Mouse (Mus musculus) myocyte (in vitro differentiated cells): ENCODE results near the gene Tmem232. TPM values are rescaled to one million over a fixed set of nuclear protein-coding genes. Genes with fewer than 3 reads are reported as not detected.
A peak's percentile ranks its signal among the peaks of the same experiment; 100 is the strongest.

Source experiments
- H3K27me3 ChIP-seq: one replicate; pipeline ENCODE4 v1.6.1; 2011; ENCODE audit not compliant: control insufficient read depth, insufficient read depth, insufficient read length
- H3K36me3 ChIP-seq: one replicate; pipeline ENCODE4 v1.6.1; 2011; ENCODE audit not compliant: control insufficient read depth, insufficient read depth
- H3K4me2 ChIP-seq: one replicate; pipeline ENCODE4 v1.6.1; 2011; ENCODE audit warnings: low read depth, control low read depth
- H3K4me3 ChIP-seq: one replicate; pipeline ENCODE4 v1.5.1; 2011; ENCODE audit warnings: mild to moderate bottlenecking, control low read depth, moderate library complexity
- H3K79me2 ChIP-seq: one replicate; pipeline ENCODE4 v1.6.1; 2011; ENCODE audit not compliant: control insufficient read depth, insufficient read depth
- H3ac ChIP-seq: one replicate; pipeline ENCODE4 v1.6.1; 2011; ENCODE audit not compliant: control insufficient read depth, insufficient read length
- CEBPB ChIP-seq: IDR thresholded peaks from 2 replicates; pipeline ENCODE4 v1.6.1; 2011; ENCODE audit warnings: mild to moderate bottlenecking, moderate library complexity; ENCODE audit not compliant: poor library complexity, insufficient read depth, severe bottlenecking
- E2F4 ChIP-seq: IDR thresholded peaks from one replicate; pipeline ENCODE4 v1.6.1; 2011; ENCODE audit warnings: mild to moderate bottlenecking, control low read depth, moderate library complexity; ENCODE audit not compliant: insufficient read depth
- MAX ChIP-seq: IDR thresholded peaks from one replicate; pipeline ENCODE4 v1.6.1; 2011; ENCODE audit warnings: low read depth, mild to moderate bottlenecking, control low read depth
- MYOD1 ChIP-seq, 3 experiments: IDR thresholded peaks; one replicate each; pipeline ENCODE4 v1.6.1; 2011; ENCODE audit warnings: control low read depth in 2 of 3, low read depth in 2 of 3, mild to moderate bottlenecking in 2 of 3, moderate library complexity in 1 of 3; ENCODE audit not compliant: insufficient read length in 2 of 3, control insufficient read depth in 1 of 3
- MYOG ChIP-seq, 3 experiments: IDR thresholded peaks; one replicate each; pipeline ENCODE4 v1.6.1; 2011; ENCODE audit warnings: control low read depth in 2 of 3, low read depth in 2 of 3, mild to moderate bottlenecking in 2 of 3; ENCODE audit not compliant: insufficient read length in 2 of 3, control insufficient read depth in 1 of 3, insufficient read depth in 1 of 3
- POLR2A ChIP-seq: IDR thresholded peaks from one replicate; pipeline ENCODE4 v1.6.1; 2011; ENCODE audit warnings: low read depth, mild to moderate bottlenecking, control low read depth, moderate library complexity; ENCODE audit not compliant: insufficient read length
- POLR2AphosphoS2 ChIP-seq: IDR thresholded peaks from one replicate; pipeline ENCODE4 v1.6.1; 2011; ENCODE audit warnings: low read depth, control low read depth; ENCODE audit not compliant: insufficient read length
- REST ChIP-seq: IDR thresholded peaks from one replicate; pipeline ENCODE4 v1.6.1; 2011; ENCODE audit warnings: mild to moderate bottlenecking, control low read depth, moderate library complexity; ENCODE audit not compliant: insufficient read depth, insufficient read length
- SRF ChIP-seq: IDR thresholded peaks from one replicate; pipeline ENCODE4 v1.6.1; 2011; ENCODE audit warnings: low read depth; ENCODE audit not compliant: control insufficient read depth, insufficient read length
- TCF12 ChIP-seq: IDR thresholded peaks from one replicate; pipeline ENCODE4 v1.6.1; 2011; ENCODE audit warnings: mild to moderate bottlenecking, control low read depth; ENCODE audit not compliant: poor library complexity, insufficient read depth, severe bottlenecking
- TCF3 ChIP-seq: IDR thresholded peaks from one replicate; pipeline ENCODE4 v1.6.1; 2011; ENCODE audit warnings: low read depth, control low read depth; ENCODE audit not compliant: insufficient read length
- USF1 ChIP-seq: IDR thresholded peaks from one replicate; pipeline ENCODE4 v1.6.1; 2011; ENCODE audit warnings: low read depth, mild to moderate bottlenecking, control low read depth, moderate library complexity
- polyA plus RNA-seq: library from polyadenylated mRNA; unstranded; fragments of >200 nt; fragmentation: generic; extraction: Trizol; gene quantifications from one replicate; pipeline ENCODE4 v1.2.1, GENCODE M21; 2012; ENCODE audit warnings: missing spikeins

Gene Tmem232
- polyA plus RNA-seq, 1 experiment, result not detected

DNA sequence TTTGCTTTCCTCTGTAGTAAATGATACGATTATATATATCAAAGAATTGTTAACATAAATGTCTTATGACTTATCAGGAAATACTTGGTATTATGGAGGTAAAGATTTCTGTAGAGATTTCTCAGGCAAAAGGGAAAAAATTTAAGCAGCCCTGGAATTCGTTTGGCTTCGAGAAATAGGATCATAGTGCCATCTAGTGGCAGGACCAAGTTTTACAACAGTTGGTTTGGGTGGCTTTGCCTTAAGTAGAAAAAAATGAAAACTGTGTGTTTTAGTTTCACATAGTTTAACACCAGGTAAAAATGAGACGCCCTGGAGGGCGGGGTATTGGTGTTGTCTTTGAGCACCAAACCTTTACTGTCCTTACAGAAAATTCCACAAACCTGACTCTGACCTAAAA, 22.2 kb upstream of the Tmem232 start:
- Histone ChIP-seq H3K4me2 (peak overlapping the region; percentile 57), H3ac (no peak overlapping the region), H3K27me3 (no peaks in the 10 kb centered on the region), H3K36me3 (no peaks in the 10 kb centered on the region), H3K79me2 (no peaks in the 10 kb centered on the region), H3K4me3 (no peak overlapping the region)
- TF ChIP-seq TCF12, result no peak
- no peak for TF ChIP-seq MYOD1 (IDR thresholded peaks at IDR 0.05; ENCODE audit: control insufficient read depth in 1 of 3, insufficient read length in 2 of 3, low read depth in 2 of 3)
- TF ChIP-seq TCF3, result no peak
- TF ChIP-seq SRF, result no peak

DNA sequence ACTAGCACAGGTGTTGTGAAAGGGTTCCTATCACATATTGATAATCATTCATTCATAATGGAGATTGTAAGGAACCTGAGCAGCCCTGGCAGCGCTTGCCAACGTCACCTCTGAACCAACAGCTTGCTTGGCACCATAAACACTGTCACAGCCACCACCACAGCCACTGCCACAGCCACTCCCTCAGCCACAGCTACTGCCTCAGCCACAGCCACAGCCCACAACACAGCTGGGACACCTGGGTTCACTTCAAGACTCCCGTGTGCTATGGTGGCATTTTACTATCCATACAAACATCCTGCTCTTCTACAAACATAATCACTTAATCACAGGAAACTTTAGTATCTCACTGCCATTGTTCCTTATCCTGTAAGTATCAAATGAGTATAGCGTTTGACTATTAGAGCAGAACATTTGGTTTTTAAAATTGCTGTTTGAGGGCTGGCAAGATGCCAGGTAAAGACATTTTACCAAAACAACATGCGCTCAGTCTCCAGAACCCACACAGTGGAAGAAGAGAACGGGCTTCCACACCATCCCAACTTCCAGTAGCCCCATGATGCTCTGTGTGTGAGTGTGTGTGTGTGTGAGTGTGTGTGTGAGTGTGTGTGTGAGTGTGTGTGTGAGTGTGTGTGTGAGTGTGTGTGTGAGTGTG, 20.9 kb upstream of the Tmem232 start:
- no peak overlapping the region for H3K4me2 ChIP-seq
- no peak overlapping the region for H3ac ChIP-seq
- H3K27me3 ChIP-seq, result no peaks in the 10 kb centered on the region
- no peak overlapping the region for H3K4me3 ChIP-seq
- TF ChIP-seq CEBPB (no peak), TCF12 (no peak), MYOG (IDR thresholded peaks at IDR 0.05; ENCODE audit: control insufficient read depth in 1 of 3, insufficient read depth in 1 of 3, insufficient read length in 2 of 3, low read depth in 2 of 3) (peak in 2 of 3 experiments; percentile 40 to 80)
- H3K36me3 ChIP-seq, result no peaks in the 10 kb centered on the region
- no peaks in the 10 kb centered on the region for H3K79me2 ChIP-seq

DNA sequence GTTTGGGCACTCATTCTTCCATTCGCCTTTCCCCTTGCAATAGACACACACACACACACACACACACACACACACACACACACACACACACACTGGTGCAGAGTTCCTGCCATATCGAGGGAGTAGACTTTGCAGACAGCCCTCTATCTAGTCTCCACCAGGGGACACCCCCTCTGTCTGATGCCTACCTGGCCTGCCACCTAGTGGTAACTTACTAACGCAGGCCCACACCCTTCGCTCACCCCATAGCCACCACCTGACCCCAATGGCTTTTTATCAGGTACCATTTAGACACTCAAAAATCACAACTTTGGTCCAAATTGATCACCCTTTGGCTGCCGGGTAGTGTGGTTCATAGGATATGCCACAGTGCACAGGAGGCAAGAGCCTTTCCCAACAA, 18.7 kb upstream of the Tmem232 start:
- H3K4me2 ChIP-seq, result no peak overlapping the region
- H3K4me3 ChIP-seq, result no peak overlapping the region
- no peaks in the 10 kb centered on the region for H3K36me3 ChIP-seq
- H3K79me2 ChIP-seq, result no peaks in the 10 kb centered on the region
- H3ac ChIP-seq, result no peak overlapping the region
- TF ChIP-seq TCF12 (no peak), MYOG (IDR thresholded peaks at IDR 0.05; ENCODE audit: control insufficient read depth in 1 of 3, insufficient read depth in 1 of 3, insufficient read length in 2 of 3, low read depth in 2 of 3) (no peak), SRF (no peak), REST (no peak)
- H3K27me3 ChIP-seq, result no peaks in the 10 kb centered on the region

DNA sequence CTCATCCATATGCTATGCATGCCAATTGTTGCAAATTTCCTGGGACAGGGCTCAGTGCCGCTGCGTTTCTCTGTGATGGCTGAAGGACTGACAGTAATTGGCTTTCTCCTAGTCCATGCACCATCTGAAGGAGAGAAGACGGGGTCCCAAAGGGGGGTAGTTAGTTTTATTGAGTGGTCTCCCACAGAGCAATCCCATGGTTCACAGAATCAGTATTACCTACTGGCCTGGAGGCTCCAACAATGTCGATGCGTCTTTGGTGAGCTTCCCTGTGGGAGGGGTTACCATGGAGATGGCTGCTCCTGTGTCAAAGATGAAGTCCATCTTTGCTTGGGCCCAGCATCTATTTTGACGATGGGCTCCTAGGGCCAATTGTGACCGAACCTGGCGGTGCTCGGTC, 18.2 kb upstream of the Tmem232 start:
- Histone ChIP-seq H3K4me2 (no peak overlapping the region), H3ac (no peak overlapping the region), H3K79me2 (no peaks in the 10 kb centered on the region), H3K27me3 (no peaks in the 10 kb centered on the region), H3K4me3 (no peak overlapping the region), H3K36me3 (no peaks in the 10 kb centered on the region)
- TF ChIP-seq MAX, result no peak
- TF ChIP-seq MYOG (IDR thresholded peaks at IDR 0.05; ENCODE audit: control insufficient read depth in 1 of 3, insufficient read depth in 1 of 3, insufficient read length in 2 of 3, low read depth in 2 of 3), result no peak
- no peak for TF ChIP-seq SRF
- no peak for TF ChIP-seq MYOD1 (IDR thresholded peaks at IDR 0.05; ENCODE audit: control insufficient read depth in 1 of 3, insufficient read length in 2 of 3, low read depth in 2 of 3)
- TF ChIP-seq TCF12, result no peak
- no peak for TF ChIP-seq TCF3
- TF ChIP-seq REST, result no peak
- TF ChIP-seq USF1, result no peak
- TF ChIP-seq POLR2A, result no peak
- TF ChIP-seq POLR2AphosphoS2, result no peak
- TF ChIP-seq E2F4, result no peak
- no peak for TF ChIP-seq CEBPB

DNA sequence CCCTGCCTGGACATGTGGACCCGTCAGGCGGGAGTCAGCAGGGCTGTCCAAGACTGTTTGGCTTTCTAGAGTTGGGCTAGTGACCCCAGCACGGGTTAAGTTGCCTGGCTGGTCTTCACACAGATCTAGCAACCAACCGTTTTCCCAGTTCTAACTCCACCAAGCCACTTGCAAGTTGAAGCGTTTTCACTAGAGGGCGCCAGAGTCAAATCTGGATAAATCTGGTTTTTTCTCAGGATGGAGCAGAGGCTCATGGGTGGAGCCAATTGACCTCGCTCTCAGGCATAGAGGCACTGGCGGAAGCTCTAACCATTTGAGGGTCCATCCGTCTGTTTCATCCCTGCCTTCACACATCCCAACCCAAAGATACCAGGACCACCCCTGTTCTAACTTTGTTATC, 17.6 kb upstream of the Tmem232 start:
- H3K36me3 ChIP-seq, result no peaks in the 10 kb centered on the region
- no peak for TF ChIP-seq MYOG (IDR thresholded peaks at IDR 0.05; ENCODE audit: control insufficient read depth in 1 of 3, insufficient read depth in 1 of 3, insufficient read length in 2 of 3, low read depth in 2 of 3)
- no peak for TF ChIP-seq E2F4
- no peak for TF ChIP-seq CEBPB
- TF ChIP-seq POLR2AphosphoS2, result no peak
- TF ChIP-seq POLR2A, result no peak
- no peak for TF ChIP-seq USF1
- no peak for TF ChIP-seq REST
- no peak overlapping the region for H3K4me2 ChIP-seq
- H3K27me3 ChIP-seq, result no peaks in the 10 kb centered on the region
- H3K79me2 ChIP-seq, result no peaks in the 10 kb centered on the region
- H3ac ChIP-seq, result no peak overlapping the region
- no peak overlapping the region for H3K4me3 ChIP-seq

DNA sequence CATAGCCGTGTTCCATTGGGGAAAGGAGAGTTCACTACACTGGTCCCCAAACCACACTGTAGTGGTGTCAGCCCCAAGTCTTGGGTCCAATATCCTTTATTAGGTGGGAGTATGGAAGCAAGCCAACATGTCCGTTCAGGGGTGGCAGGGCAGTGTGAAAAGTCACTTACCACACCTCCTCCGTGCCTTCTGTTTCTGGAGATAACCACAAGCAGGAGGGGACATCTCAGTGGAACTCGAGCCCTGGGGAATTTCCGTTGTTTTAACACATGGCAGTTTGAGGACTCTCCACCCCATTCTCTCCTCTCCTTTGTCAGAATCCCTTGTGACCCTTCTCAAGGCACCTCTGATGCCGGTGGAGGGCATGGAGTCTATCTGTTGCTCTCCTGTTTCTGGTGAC, 16.6 kb upstream of the Tmem232 start:
- Histone ChIP-seq H3K4me2 (peak overlapping the region; percentile 61), H3K36me3 (no peaks in the 10 kb centered on the region), H3K27me3 (no peaks in the 10 kb centered on the region), H3K79me2 (no peaks in the 10 kb centered on the region), H3K4me3 (no peak overlapping the region), H3ac (no peak overlapping the region)
- TF ChIP-seq TCF12, result no peak
- no peak for TF ChIP-seq TCF3
- TF ChIP-seq MYOG (IDR thresholded peaks at IDR 0.05; ENCODE audit: control insufficient read depth in 1 of 3, insufficient read depth in 1 of 3, insufficient read length in 2 of 3, low read depth in 2 of 3), result no peak
- no peak for TF ChIP-seq USF1
- TF ChIP-seq POLR2A, result no peak
- no peak for TF ChIP-seq MAX
- TF ChIP-seq SRF, result no peak
- no peak for TF ChIP-seq E2F4
- TF ChIP-seq POLR2AphosphoS2, result no peak
- no peak for TF ChIP-seq CEBPB
- TF ChIP-seq REST, result no peak
- no peak for TF ChIP-seq MYOD1 (IDR thresholded peaks at IDR 0.05; ENCODE audit: control insufficient read depth in 1 of 3, insufficient read length in 2 of 3, low read depth in 2 of 3)
